Mouse (Mus musculus) ES-Bruce4 (cell line): ENCODE results near the gene Bcl2l15.
"Not testable (repeated sequence)": the region's sequence is repeated elsewhere in the genome, so short reads cannot be mapped to it uniquely, and the experiment has no call there.

Experiments used
- CTCF ChIP-seq: IDR thresholded peaks from one replicate; pipeline ENCODE4 v1.8.1; 2011; ENCODE audit warnings: low read depth, low read length
- POLR2A ChIP-seq: IDR thresholded peaks from one replicate; pipeline ENCODE4 v1.8.1; 2011; ENCODE audit warnings: low read length; ENCODE audit not compliant: insufficient read depth

GRCm38 (mm10) chr3:103830681-103831080 lies 1.7 kb upstream of the Bcl2l15 start:
- not testable (repeated sequence) for TF ChIP-seq CTCF, POLR2A
